Mouse (Mus musculus) kidney, embryonic 14.5 days (tissue): Measurements from ENCODE around the gene Sephs1. TPM values are rescaled to one million over a fixed set of nuclear protein-coding genes. Genes with fewer than 3 reads are reported as not detected.

Experiments
- ATAC-seq: fragments of 200-750 bp; cut with Nextera tagmentation; 2 replicates; pipeline ENCODE4 v1.8.0; 2017; ENCODE audit warnings: moderate number of reproducible peaks, mild to moderate bottlenecking, moderate TSS enrichment, moderate library complexity; ENCODE audit not compliant: low FRiP score, low TSS enrichment
- H3K27ac ChIP-seq: fragments of 300-500 bp; sonication (generic); 2 replicates; pipeline ENCODE4 v1.5.1; 2014; ENCODE audit warnings: low read depth, mild to moderate bottlenecking, low read length, moderate library complexity, mixed read lengths
- H3K27me3 ChIP-seq: fragments of 300-500 bp; sonication (generic); 2 replicates; pipeline ENCODE4 v1.6.1; 2014; ENCODE audit warnings: mild to moderate bottlenecking, low read length; ENCODE audit not compliant: control insufficient read depth, insufficient read depth
- H3K36me3 ChIP-seq: fragments of 300-500 bp; sonication (generic); 2 replicates; pipeline ENCODE4 v1.6.1; 2014; ENCODE audit warnings: low read length, mixed read lengths; ENCODE audit not compliant: control insufficient read depth, insufficient read depth
- H3K4me1 ChIP-seq: fragments of 300-500 bp; sonication (generic); 2 replicates; pipeline ENCODE4 v1.6.1; 2014; ENCODE audit warnings: low read length, mixed read lengths; ENCODE audit not compliant: control insufficient read depth, insufficient read depth
- H3K4me2 ChIP-seq: fragments of 300-500 bp; sonication (generic); replicated peaks from 2 replicates; pipeline ENCODE4 v1.6.1; 2014; ENCODE audit warnings: low read depth, mild to moderate bottlenecking, low read length
- H3K4me3 ChIP-seq: fragments of 300-500 bp; sonication (generic); 2 replicates; pipeline ENCODE4 v1.5.1; 2014; ENCODE audit warnings: mild to moderate bottlenecking, low read length
- H3K9ac ChIP-seq: fragments of 300-500 bp; sonication (generic); 2 replicates; pipeline ENCODE4 v1.6.1; 2014; ENCODE audit warnings: low read depth, mild to moderate bottlenecking, low read length, moderate library complexity
- H3K9me3 ChIP-seq: fragments of 300-500 bp; sonication (generic); 2 replicates; pipeline ENCODE4 v1.6.1; 2016; ENCODE audit warnings: low read length; ENCODE audit not compliant: control insufficient read depth
- WGBS: fragments of 180-500 bp; shearing (Covaris S2); extraction: QIAGEN DNeasy Blood & Tissue Kit; methylation state at CpG from one replicate; pipeline ENCODE4 v1.1.7; 2014; 5-methylcytosine and 5-hydroxymethylcytosine counted together
- polyA plus RNA-seq: library from polyadenylated mRNA; unstranded; fragments of >200 nt; fragmentation: Nextera tagmentation; extraction: Ambion mirVana; gene quantifications from 2 replicates; pipeline ENCODE4 v1.2.1, GENCODE M21; 2014

Sephs1 gene
- polyA plus RNA-seq, 1 experiment from 2014 or later = 122 TPM

- WGBS = 74% methylated on average over 9 of the region's 9 CpGs
- Histone ChIP-seq H3K36me3 (no peaks in the 10 kb centered on the region), H3K27ac (no peak overlapping the region), H3K4me2 (no peak overlapping the region), H3K9ac (no peak overlapping the region), H3K4me1 (no peaks in the 10 kb centered on the region), H3K27me3 (no peaks in the 10 kb centered on the region), H3K4me3 (no peak overlapping the region), H3K9me3 (no peaks in the 10 kb centered on the region)
- no peak for ATAC-seq
Measured at GRCm38 (mm10) chr2:4872740-4873139, 8.6 kb upstream of the Sephs1 start.

GRCm38 (mm10) chr2:4873331-4873730 is 8.0 kb upstream of the Sephs1 start:
- Histone ChIP-seq H3K36me3 (no peaks in the 10 kb centered on the region), H3K4me1 (no peaks in the 10 kb centered on the region), H3K27me3 (no peaks in the 10 kb centered on the region), H3K27ac (no peak overlapping the region), H3K4me2 (no peak overlapping the region), H3K4me3 (no peak overlapping the region), H3K9me3 (no peaks in the 10 kb centered on the region), H3K9ac (no peak overlapping the region)
- 74% methylated on average over 6 of the region's 6 CpGs for WGBS
- no peak for ATAC-seq

GRCm38 (mm10) chr2:4875090-4875489 is 6.3 kb upstream of the Sephs1 start:
- Histone ChIP-seq H3K4me1 (0 out of 2 replicates have a peak, but pooled peaks cover 4% of the 10 kb centered on the region), H3K36me3 (no peaks in the 10 kb centered on the region), H3K9ac (no peak overlapping the region), H3K4me3 (no peak overlapping the region), H3K4me2 (no peak overlapping the region), H3K9me3 (no peaks in the 10 kb centered on the region), H3K27ac (no peak overlapping the region), H3K27me3 (no peaks in the 10 kb centered on the region)
- ATAC-seq = no peak
- WGBS = 30% methylated on average over 1 of the region's 1 CpGs

- Histone ChIP-seq H3K4me1 (peaks cover 11% of the 10 kb centered on the region), H3K4me2 (no peak overlapping the region), H3K4me3 (no peak overlapping the region), H3K27me3 (no peaks in the 10 kb centered on the region), H3K9ac (no peak overlapping the region), H3K27ac (no peak overlapping the region), H3K9me3 (no peaks in the 10 kb centered on the region), H3K36me3 (no peaks in the 10 kb centered on the region)
- no peak for ATAC-seq
- 66% methylated on average over 3 of the region's 3 CpGs for WGBS
Measured at GRCm38 (mm10) chr2:4876131-4876530, 5.2 kb upstream of the Sephs1 start.

DNA sequence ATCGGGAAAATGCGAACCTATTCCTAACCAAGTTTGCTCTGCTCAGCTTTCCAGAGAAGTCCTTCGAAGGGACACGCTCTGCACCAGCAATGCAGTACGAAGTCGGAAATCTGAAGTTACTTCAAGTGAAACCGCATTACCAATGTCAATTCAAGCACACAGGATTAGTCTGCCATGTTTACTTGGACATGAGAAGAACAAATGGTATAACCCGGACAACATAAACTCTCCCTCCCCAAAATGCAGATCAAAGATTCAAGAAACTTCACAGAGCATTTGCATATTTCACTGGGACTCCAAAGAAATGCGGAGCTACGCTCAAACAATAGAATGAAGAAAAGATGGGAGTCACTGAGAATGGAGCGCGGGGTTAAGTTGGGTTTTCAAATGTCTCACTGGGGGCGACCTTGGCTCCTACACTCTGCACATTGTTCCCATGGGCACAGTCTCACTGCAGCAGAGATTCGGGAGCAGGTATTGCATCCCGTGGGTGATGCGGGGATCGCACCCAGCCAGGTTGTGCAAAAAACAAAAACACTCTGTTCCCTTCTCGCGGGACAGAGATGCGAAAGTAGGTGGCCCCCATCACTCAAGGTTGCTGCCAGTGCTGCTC is 521 bp upstream of the Sephs1 start:
- WGBS = 3% methylated on average over 20 of the region's 20 CpGs
- Histone ChIP-seq H3K4me3 (peak overlapping the region; percentile 92), H3K9me3 (no peaks in the 10 kb centered on the region), H3K36me3 (peaks cover 10% of the 10 kb centered on the region), H3K27me3 (no peaks in the 10 kb centered on the region), H3K9ac (peak overlapping the region; percentile 99), H3K4me1 (peaks cover 18% of the 10 kb centered on the region), H3K27ac (peak overlapping the region; percentile 100), H3K4me2 (peak overlapping the region; percentile 68)
- peak; percentile 33 for ATAC-seq

GRCm38 (mm10) chr2:4882249-4882791 is 956 bp downstream of the Sephs1 start:
- under 1% methylated on average over 57 of the region's 63 CpGs for WGBS
- peaks cover 25% of the 10 kb centered on the region for H3K36me3 ChIP-seq
- no peaks in the 10 kb centered on the region for H3K9me3 ChIP-seq
- no peaks in the 10 kb centered on the region for H3K27me3 ChIP-seq
- peak overlapping the region; percentile 68 for H3K4me2 ChIP-seq
- peaks cover 18% of the 10 kb centered on the region for H3K4me1 ChIP-seq
- peak overlapping the region; percentile 92 for H3K4me3 ChIP-seq
- peak overlapping the region; percentile 99 for H3K9ac ChIP-seq
- H3K27ac ChIP-seq = peak overlapping the region; percentile 100
- peak; percentile 65 for ATAC-seq

- H3K9me3 ChIP-seq = no peaks in the 10 kb centered on the region
- no peak for ATAC-seq
- H3K4me1 ChIP-seq = peaks cover 18% of the 10 kb centered on the region
- peak overlapping the region; percentile 92 for H3K4me3 ChIP-seq
- H3K27me3 ChIP-seq = no peaks in the 10 kb centered on the region
- H3K9ac ChIP-seq = peak overlapping the region; percentile 99
- peak overlapping the region; percentile 68 for H3K4me2 ChIP-seq
- WGBS = under 1% methylated on average over 18 of the region's 18 CpGs
- peaks cover 33% of the 10 kb centered on the region for H3K36me3 ChIP-seq
- H3K27ac ChIP-seq = peak overlapping the region; percentile 100; the same call in 1 of the 2 replicates
Measured at GRCm38 (mm10) chr2:4883009-4883704, 1.8 kb downstream of the Sephs1 start.

- 93% methylated on average over 6 of the region's 6 CpGs for WGBS
- Histone ChIP-seq H3K27me3 (no peaks in the 10 kb centered on the region), H3K9me3 (no peaks in the 10 kb centered on the region), H3K4me2 (no peak overlapping the region), H3K27ac (no peak overlapping the region), H3K4me1 (peaks cover 8% of the 10 kb centered on the region; the same call in 1 of the 2 replicates), H3K4me3 (no peak overlapping the region), H3K9ac (no peak overlapping the region), H3K36me3 (peaks cover 69% of the 10 kb centered on the region)
- no peak for ATAC-seq
Measured at GRCm38 (mm10) chr2:4886896-4887295, 5.5 kb downstream of the Sephs1 start.

DNA sequence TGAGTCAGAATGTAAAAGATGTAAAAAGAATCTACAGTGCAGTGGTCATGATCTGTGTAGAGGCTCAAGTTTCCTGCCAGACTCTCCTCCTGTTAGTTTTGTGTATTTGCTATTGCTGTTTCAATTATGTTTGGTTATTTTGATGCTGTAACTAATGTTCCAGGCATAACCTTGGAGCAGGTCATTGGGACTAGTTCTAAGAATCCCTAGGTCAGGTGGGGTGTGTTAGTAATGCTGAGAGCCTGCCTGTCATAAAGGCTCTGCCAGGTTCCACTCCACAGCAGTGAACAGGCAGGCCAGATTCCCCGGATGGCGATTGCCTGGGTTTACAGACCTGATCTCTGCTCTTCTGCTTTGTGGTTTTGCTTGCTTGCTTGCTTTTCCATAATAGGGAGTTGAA is 14.2 kb downstream of the Sephs1 start:
- Histone ChIP-seq H3K36me3 (peaks cover 89% of the 10 kb centered on the region), H3K4me3 (no peak overlapping the region), H3K4me1 (no peaks in the 10 kb centered on the region), H3K27me3 (no peaks in the 10 kb centered on the region), H3K9me3 (no peaks in the 10 kb centered on the region), H3K4me2 (no peak overlapping the region), H3K27ac (no peak overlapping the region), H3K9ac (no peak overlapping the region)
- WGBS = 89% methylated on average over 2 of the region's 2 CpGs
- no peak for ATAC-seq
